Mouse (Mus musculus): Measurements from ENCODE around the gene Capns2. TPM values are rescaled to one million over a fixed set of nuclear protein-coding genes. Genes with fewer than 3 reads are reported as not detected.

The Capns2 gene
- not detected for polyA plus RNA-seq (2014; fragmentation: Illumina TruSeq; extraction: RNeasy Lipid Tissue Mini Kit (QIAGEN cat#74804); ENCODE audit: low read depth, low replicate concordance)

DNA sequence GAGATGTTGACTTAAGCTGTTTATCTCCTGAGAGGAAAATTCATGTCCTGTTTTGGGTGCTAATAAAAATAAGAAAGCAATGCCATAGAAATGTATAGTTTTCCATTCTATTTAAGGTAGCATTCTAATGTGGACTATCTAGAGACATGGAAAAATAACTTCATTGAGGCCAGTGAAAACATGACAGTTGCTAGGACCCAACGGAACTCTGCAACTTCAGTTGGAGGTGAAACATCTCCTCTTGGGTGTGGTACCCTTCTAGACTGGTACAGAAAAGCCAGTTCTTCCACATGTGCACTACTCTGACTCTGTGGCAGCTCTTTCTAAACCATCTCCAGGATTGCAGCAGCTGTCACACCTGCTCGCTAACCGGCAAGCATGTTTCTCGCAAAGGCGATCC is at the start of gene Capns2:
TSS of gene Capns2 (plus strand) at position 301 of the 400 bp plus-strand sequence.

DNA sequence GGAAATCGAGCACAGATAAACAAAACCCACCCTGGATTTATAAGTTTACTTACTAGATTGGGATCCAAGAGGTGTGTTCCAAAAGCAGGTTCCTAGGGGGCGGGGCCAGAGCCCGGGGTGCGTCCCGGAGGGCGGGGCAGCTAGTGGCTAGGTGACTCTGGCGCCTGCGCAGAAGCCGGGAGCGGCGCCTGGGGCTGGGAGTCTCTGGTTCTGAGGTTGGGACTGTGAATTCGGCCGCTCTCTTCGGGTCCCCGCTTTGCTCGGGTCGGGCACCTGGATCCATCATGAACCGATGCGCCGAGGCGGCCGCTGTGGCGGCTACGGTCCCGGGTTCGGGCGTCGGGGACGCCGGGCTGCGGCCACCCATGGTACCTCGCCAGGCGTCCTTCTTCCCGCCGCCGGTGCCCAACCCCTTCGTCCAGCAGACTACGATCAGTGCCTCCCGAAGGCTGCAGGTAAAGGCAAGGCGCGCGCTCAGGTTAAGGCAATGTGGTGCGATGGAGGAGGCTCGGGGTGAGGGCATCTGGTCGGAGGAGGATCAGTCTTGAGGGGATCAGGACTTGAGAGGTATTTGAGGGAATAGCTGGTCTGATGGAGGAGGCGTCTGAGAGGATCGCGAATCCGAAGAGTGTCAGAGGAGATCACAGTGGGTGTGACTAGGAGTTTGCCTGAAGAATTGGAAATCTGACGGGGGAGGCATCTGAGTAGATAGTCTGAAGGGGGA is 45.9 kb upstream of the Capns2 start, which contains the start of gene Lpcat2:
TSS of gene Lpcat2 (plus strand) at position 169 of the 724 bp plus-strand sequence.

Other genes starting within 250 kb of the Capns2 start
- not detected for gene Irx6, start 227.1 kb upstream of the Capns2 start, polyA plus RNA-seq (2014; fragmentation: Illumina TruSeq; extraction: RNeasy Lipid Tissue Mini Kit (QIAGEN cat#74804); ENCODE audit: low read depth, low replicate concordance)
- 30.7 TPM for gene Mmp2, start 74.1 kb upstream of the Capns2 start, polyA plus RNA-seq (2014; fragmentation: Illumina TruSeq; extraction: RNeasy Lipid Tissue Mini Kit (QIAGEN cat#74804); ENCODE audit: low read depth, low replicate concordance)
- gene Lpcat2, start 46.1 kb upstream of the Capns2 start, polyA plus RNA-seq (2014; fragmentation: Illumina TruSeq; extraction: RNeasy Lipid Tissue Mini Kit (QIAGEN cat#74804); ENCODE audit: low read depth, low replicate concordance) = 3.6 TPM
- 0.73 TPM for gene Slc6a2, start 58.7 kb downstream of the Capns2 start, polyA plus RNA-seq (2014; fragmentation: Illumina TruSeq; extraction: RNeasy Lipid Tissue Mini Kit (QIAGEN cat#74804); ENCODE audit: low read depth, low replicate concordance)
- not detected for gene Ces1a, start 146.8 kb downstream of the Capns2 start, polyA plus RNA-seq (2014; fragmentation: Illumina TruSeq; extraction: RNeasy Lipid Tissue Mini Kit (QIAGEN cat#74804); ENCODE audit: low read depth, low replicate concordance)
- 0.60 TPM for gene Ces1b, start 178.6 kb downstream of the Capns2 start, polyA plus RNA-seq (2014; fragmentation: Illumina TruSeq; extraction: RNeasy Lipid Tissue Mini Kit (QIAGEN cat#74804); ENCODE audit: low read depth, low replicate concordance)
- gene Ces1c, start 229.9 kb downstream of the Capns2 start, polyA plus RNA-seq (2014; fragmentation: Illumina TruSeq; extraction: RNeasy Lipid Tissue Mini Kit (QIAGEN cat#74804); ENCODE audit: low read depth, low replicate concordance) = not detected

All from adipose tissue, adult 10 weeks (tissue).